Mouse (Mus musculus) liver, embryonic 14 days (tissue): ENCODE measurements around the gene Erbb4. TPM values are rescaled to one million over a fixed set of nuclear protein-coding genes. Genes with fewer than 3 reads are reported as not detected.

Experiments used
- polyA plus RNA-seq: library from polyadenylated mRNA; depleted of rRNA; stranded (reverse); fragments of >200 nt; gene quantifications from 2 replicates; pipeline ENCODE4 v1.2.3, GENCODE M21; 2012; rRNA removed

Erbb4 gene
- polyA plus RNA-seq: under 0.01 and 0.01 TPM in 2 replicates

GRCm38 (mm10) chr1:69107485-69108158 is at the start of gene Erbb4:
Gene Erbb4 (minus strand): TSS chr1:69108059.

